Comparison of ENCODE assay signal across 12 mouse cellular contexts in the genomic region with DNA sequence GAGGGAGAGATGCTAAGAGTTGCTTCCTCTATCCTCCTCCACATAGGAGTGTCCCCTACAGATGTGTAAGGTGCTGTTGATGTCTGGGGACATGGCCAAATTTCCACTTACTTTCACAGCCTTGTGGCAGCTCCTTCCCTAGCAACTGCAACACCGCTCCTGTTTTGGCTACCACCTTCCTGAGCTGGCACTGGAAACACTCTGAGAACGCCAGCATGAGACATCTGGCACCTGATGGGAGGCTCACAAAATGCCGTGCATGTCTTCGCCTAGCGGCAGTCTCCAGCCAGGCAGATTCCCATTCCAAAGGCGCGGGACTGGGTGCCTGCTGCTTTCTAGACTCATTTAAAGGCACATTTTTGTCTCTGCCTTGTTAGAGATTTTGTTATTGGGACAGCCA. TPM values are rescaled to one million over a fixed set of nuclear protein-coding genes. Genes with fewer than 3 reads are reported as not detected.
DNase-seq lines count a peak whose midpoint lies in the region; ATAC-seq and TF ChIP-seq lines count a peak whose summit lies in the region.
"Had no signal": no experiment of that assay in that cellular context is flagged by ENCODE, and none has a peak within 500 bp of the region (broad histone marks: within the 10 kb centered on the region; RNA-seq: fewer than 3 reads in every experiment).

No protein-coding gene starts in this region.

- ATAC-seq in midbrain, embryonic 14.5 days (ENCODE audit: low FRiP score, low TSS enrichment), result no peak
- ATAC-seq: Patski had no signal

- WGBS in cerebellum, adult 2 months, result 7% methylated on average over 7 of the region's 7 CpGs
- 67% methylated on average over 7 of the region's 7 CpGs for WGBS in embryonic facial prominence, embryonic 10.5 days
- WGBS in midbrain, embryonic 14.5 days, result 58% methylated on average over 7 of the region's 7 CpGs

- H3K4me2 ChIP-seq in midbrain, embryonic 14.5 days (ENCODE audit: low read length), result no peak overlapping the region
- H3K4me2 ChIP-seq: liver, embryonic 13.5 days; neural tube, embryonic 12.5 days had no signal

- peak overlapping the region; percentile 75 for H3K27ac ChIP-seq in cerebellum, adult 2 months (ENCODE audit: insufficient read depth, low read length)
- H3K27ac ChIP-seq in embryonic facial prominence, embryonic 10.5 days (replicated peaks), result no peak overlapping the region
- no peak overlapping the region for H3K27ac ChIP-seq in midbrain, embryonic 14.5 days (replicated peaks; ENCODE audit: low read depth, low read length)
- H3K27ac ChIP-seq: liver, embryonic 13.5 days; neural tube, embryonic 12.5 days had no signal

- peak; percentile 15; the same call in 1 of the 2 replicates for TF ChIP-seq CTCF in cerebellum, adult 2 months (IDR thresholded peaks at IDR 0.05; ENCODE audit: borderline replicate concordance, insufficient read depth, low read depth, low read length)

- peak; percentile 96 for DNase-seq in brain, adult 2 months (ENCODE audit: low read depth, low spot score)
- DNase-seq in cerebellum, adult 2 months, result peak; percentile 68 to 76
- DNase-seq in gastrocnemius, postnatal 14 days, result peak; percentile 53
- peak; percentile 77 to 83 for DNase-seq in left cerebral cortex, adult 18-20 months (ENCODE audit: low spot score in 2 of 2)
- DNase-seq in ovary, postnatal 10 days (ENCODE audit: low spot score), result no peak
- DNase-seq in embryonic facial prominence, embryonic 10.5 days (ENCODE audit: low spot score), result no peak
- DNase-seq in midbrain, embryonic 14.5 days, result no peak
- no peak for DNase-seq in urinary bladder, postnatal 4 days (ENCODE audit: low spot score in 2 of 2)
- DNase-seq: embryo, embryonic 11 days; liver, embryonic 13.5 days had no signal

- intact Hi-C loops in gastrocnemius, postnatal 14 days (cut with DNase I; ENCODE audit: low total_unique reads), result no loop called here

- no peak for TF ChIP-seq POLR2A in cerebellum, adult 2 months (IDR thresholded peaks at IDR 0.05; ENCODE audit: borderline replicate concordance, insufficient read depth, low read length)

- peaks cover 77% of the 10 kb centered on the region for H3K4me1 ChIP-seq in cerebellum, adult 2 months (ENCODE audit: control insufficient read depth, insufficient read depth, low read length)
- H3K4me1 ChIP-seq in embryonic facial prominence, embryonic 10.5 days, result 0 out of 2 replicates have a peak, but pooled peaks cover 5% of the 10 kb centered on the region
- no peaks in the 10 kb centered on the region for H3K4me1 ChIP-seq in midbrain, embryonic 14.5 days (ENCODE audit: control insufficient read depth, insufficient read depth, low read length)
- H3K4me1 ChIP-seq: liver, embryonic 13.5 days; neural tube, embryonic 12.5 days had no signal

- H3K9me3 ChIP-seq in embryonic facial prominence, embryonic 10.5 days, result no peaks in the 10 kb centered on the region
- H3K9me3 ChIP-seq in midbrain, embryonic 14.5 days (ENCODE audit: control insufficient read depth, low read length), result no peaks in the 10 kb centered on the region
- H3K9me3 ChIP-seq: liver, embryonic 13.5 days; neural tube, embryonic 12.5 days had no signal

- H3K4me3 ChIP-seq in cerebellum, adult 2 months (replicated peaks; ENCODE audit: insufficient read depth, low read depth, low read length), result no peak overlapping the region
- H3K4me3 ChIP-seq in embryonic facial prominence, embryonic 10.5 days, result no peak overlapping the region
- no peak overlapping the region for H3K4me3 ChIP-seq in midbrain, embryonic 14.5 days (replicated peaks; ENCODE audit: low read depth, low read length)
- H3K4me3 ChIP-seq: liver, embryonic 13.5 days; neural tube, embryonic 12.5 days had no signal

- H3K9ac ChIP-seq in midbrain, embryonic 14.5 days (replicated peaks; ENCODE audit: low read length), result no peak overlapping the region
- H3K9ac ChIP-seq: liver, embryonic 13.5 days; neural tube, embryonic 12.5 days had no signal

- H3K27me3 ChIP-seq in cerebellum, adult 2 months (ENCODE audit: control insufficient read depth, insufficient read depth, low read length), result no peaks in the 10 kb centered on the region
- H3K27me3 ChIP-seq in embryonic facial prominence, embryonic 10.5 days (replicated peaks; ENCODE audit: low read depth, poor library complexity, severe bottlenecking), result peaks cover 20% of the 10 kb centered on the region
- H3K27me3 ChIP-seq in midbrain, embryonic 14.5 days (ENCODE audit: control insufficient read depth, insufficient read depth, low read length), result no peaks in the 10 kb centered on the region
- H3K27me3 ChIP-seq: neural tube, embryonic 12.5 days; Patski had no signal

- no peaks in the 10 kb centered on the region for H3K36me3 ChIP-seq in embryonic facial prominence, embryonic 10.5 days (replicated peaks)
- H3K36me3 ChIP-seq in midbrain, embryonic 14.5 days (ENCODE audit: control insufficient read depth, insufficient read depth, low read length), result no peaks in the 10 kb centered on the region
- H3K36me3 ChIP-seq: liver, embryonic 13.5 days; neural tube, embryonic 12.5 days had no signal

RNA-seq across cellular contexts. Expression of a gene that starts 22.7 kb away (rescaled TPM):
- polyA plus RNA-seq in cerebellum, adult 2 months (2012; rRNA removed), result 175 and 188 TPM in 2 replicates
- 10 to 100 TPM; 16.7 to 20.3 TPM for total RNA-seq in gastrocnemius, postnatal 14 days (2021)
- 100 to 1,000 TPM; 247 to 294 TPM for total RNA-seq in left cerebral cortex, adult 18-20 months (2021)
- 3.1 and 3.4 TPM in 2 replicates for polyA plus RNA-seq in embryonic facial prominence, embryonic 10.5 days (2016; fragmentation: Nextera tagmentation; extraction: Ambion mirVana)
- polyA plus RNA-seq in midbrain, embryonic 14.5 days (2014; fragmentation: Nextera tagmentation; extraction: Ambion mirVana), result 35.5 and 38.8 TPM in 2 replicates

RNA-seq across cellular contexts. Expression of a gene that starts 35.3 kb away (rescaled TPM):
- 34.7 and 39.3 TPM in 2 replicates for polyA plus RNA-seq in cerebellum, adult 2 months (2012; rRNA removed)
- total RNA-seq in gastrocnemius, postnatal 14 days (2021), result 10 to 100 TPM; 21.0 to 21.2 TPM
- total RNA-seq in left cerebral cortex, adult 18-20 months (2021), result 10 to 100 TPM; 37.3 to 37.9 TPM
- polyA plus RNA-seq in embryonic facial prominence, embryonic 10.5 days (2016; fragmentation: Nextera tagmentation; extraction: Ambion mirVana), result 30.0 and 33.0 TPM in 2 replicates
- 22.3 and 26.7 TPM in 2 replicates for polyA plus RNA-seq in midbrain, embryonic 14.5 days (2014; fragmentation: Nextera tagmentation; extraction: Ambion mirVana)

RNA-seq across cellular contexts. Expression of a gene that starts 40.6 kb away (rescaled TPM):
- 1.8 and 3.3 TPM in 2 replicates for polyA plus RNA-seq in cerebellum, adult 2 months (2012; rRNA removed)
- total RNA-seq in gastrocnemius, postnatal 14 days (2021), result not detected
- under 1 TPM in 1 of 2 experiments, not detected in 1; 0.63 TPM for total RNA-seq in left cerebral cortex, adult 18-20 months (2021)
- polyA plus RNA-seq in embryonic facial prominence, embryonic 10.5 days (2016; fragmentation: Nextera tagmentation; extraction: Ambion mirVana), result 0.83 and 0.86 TPM in 2 replicates
- polyA plus RNA-seq in midbrain, embryonic 14.5 days (2014; fragmentation: Nextera tagmentation; extraction: Ambion mirVana), result 0.92 and 1.8 TPM in 2 replicates
- polyA plus RNA-seq: liver, embryonic 13.5 days had no signal

Comparison
In these comparisons a context has a peak if more than half of its experiments do, and no peak if none do; other contexts are left out.
1. DNase-seq: peak in brain, adult 2 months (single experiment), cerebellum, adult 2 months (2 of 2), gastrocnemius, postnatal 14 days (single experiment) and left cerebral cortex, adult 18-20 months (2 of 2); none in ovary, postnatal 10 days (single experiment), embryonic facial prominence, embryonic 10.5 days (single experiment), midbrain, embryonic 14.5 days (single experiment) and urinary bladder, postnatal 4 days (0 of 2).